Comparison of ENCODE assay signal across 14 mouse cellular contexts in the genomic region with DNA sequence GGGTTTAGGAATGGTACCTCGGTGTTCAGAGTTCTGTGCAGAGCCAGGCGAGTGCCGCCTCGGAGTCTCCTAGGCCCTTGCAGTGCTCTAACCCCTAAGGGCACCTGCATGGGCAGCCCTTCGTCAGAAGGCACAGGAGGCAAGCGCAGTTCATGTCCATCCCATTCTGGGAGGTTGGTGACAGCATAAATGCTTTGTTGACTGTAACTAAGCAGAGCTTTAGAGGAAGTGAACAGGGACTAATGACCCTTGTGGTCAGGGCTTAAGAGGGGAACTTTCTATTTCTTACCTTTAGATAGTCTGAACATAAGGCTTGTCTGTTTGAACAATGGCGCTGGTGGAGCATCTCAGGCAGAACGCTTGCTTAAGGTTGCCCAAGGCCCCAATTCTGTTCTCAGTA. TPM values are rescaled to one million over a fixed set of nuclear protein-coding genes. Genes with fewer than 3 reads are reported as not detected.
DNase-seq lines count a peak whose midpoint lies in the region; ATAC-seq lines count a peak whose summit lies in the region.
"Had no signal": no experiment of that assay in that cellular context is flagged by ENCODE, and none has a peak within 500 bp of the region (broad histone marks: within the 10 kb centered on the region; RNA-seq: fewer than 3 reads in every experiment).

No protein-coding gene starts in this region.

- intact Hi-C loops in heart, postnatal 14 days (cut with DNase I): no loop called here

- ATAC-seq in hematopoietic stem cell, adult 5-6 weeks (replicated peaks in 1 of 2; ENCODE audit: insufficient read depth in 1 of 2, low FRiP score in 2 of 2, low TSS enrichment in 1 of 2, low read depth in 1 of 2, poor library complexity in 2 of 2, severe bottlenecking in 2 of 2): peak; percentile 63 to 67
- ATAC-seq in megakaryocyte progenitor cell, adult 5-6 weeks (replicated peaks; ENCODE audit: poor library complexity): peak; percentile 32
- ATAC-seq: forebrain, postnatal 0 days; midbrain, embryonic 16.5 days had no signal

- peak; percentile 82 for DNase-seq in heart, adult 11 months
- no peak for DNase-seq in heart, postnatal 14 days
- peak; percentile 15 for DNase-seq in 416B (ENCODE audit: low read depth)
- no peak for DNase-seq in thymus, postnatal 4 days
- no peak for DNase-seq in gastrocnemius, postnatal 25 days
- DNase-seq: B cell, adult 2 months; cerebellum, adult 8-10 months; forebrain, postnatal 0 days; kidney, postnatal 4 days; layer of hippocampus, adult 9-11 months; thymus, postnatal 14 days had no signal

RNA-seq across cellular contexts. Expression of a gene that starts 6.6 kb away (rescaled TPM):
- total RNA-seq in heart, postnatal 14 days (2021): 10 to 100 TPM; 44.9 to 54.1 TPM
- total RNA-seq in hematopoietic stem cell, adult 5-6 weeks (2017): 77.5 and 92.5 TPM in 2 replicates
- total RNA-seq in megakaryocyte progenitor cell, adult 5-6 weeks (2015): 97.0 and 107 TPM in 2 replicates
- 104 and 107 TPM in 2 replicates for total RNA-seq in megakaryocyte progenitor cell, adult 5-6 weeks (2017)
- total RNA-seq in gastrocnemius, postnatal 25 days (2021): 10 to 100 TPM in 1 of 2 experiments, 1 to 10 TPM in 1; 9.3 to 11.8 TPM

Comparison
In these comparisons a context has a peak if more than half of its experiments do, and no peak if none do; other contexts are left out.
1. DNase-seq: peak in heart, adult 11 months (single experiment) and 416B (single experiment); none in heart, postnatal 14 days (0 of 2), thymus, postnatal 4 days (single experiment) and gastrocnemius, postnatal 25 days (single experiment).